Mouse (Mus musculus) embryonic facial prominence, embryonic 10.5 days (tissue): ENCODE results near the gene Cyb561a3. TPM values are rescaled to one million over a fixed set of nuclear protein-coding genes. Genes with fewer than 3 reads are reported as not detected.
"Not testable (repeated sequence)": the region's sequence is repeated elsewhere in the genome, so short reads cannot be mapped to it uniquely, and the experiment has no call there.

Source experiments
- DNase-seq: peaks from one replicate; pipeline ENCODE4 v3.0.0-alpha.2; 2017; ENCODE audit warnings: low spot score
- H3K27ac ChIP-seq: fragments of 300-500 bp; sonication (generic); replicated peaks from 2 replicates; pipeline ENCODE4 v1.5.1; 2016; ENCODE audit warnings: mild to moderate bottlenecking
- H3K27me3 ChIP-seq: fragments of 300-500 bp; sonication (generic); replicated peaks from 2 replicates; pipeline ENCODE4 v1.6.1; 2016; ENCODE audit warnings: low read depth, mild to moderate bottlenecking; ENCODE audit not compliant: poor library complexity, severe bottlenecking
- H3K36me3 ChIP-seq: fragments of 300-500 bp; sonication (generic); replicated peaks from 2 replicates; pipeline ENCODE4 v1.6.1; 2016; ENCODE audit warnings: mild to moderate bottlenecking, moderate library complexity
- H3K4me1 ChIP-seq: fragments of 300-500 bp; sonication (generic); 2 replicates; pipeline ENCODE4 v1.6.1; 2016
- H3K4me3 ChIP-seq: fragments of 300-500 bp; sonication (generic); 2 replicates; pipeline ENCODE4 v1.5.1; 2016; ENCODE audit warnings: mild to moderate bottlenecking, moderate library complexity
- H3K9me3 ChIP-seq: fragments of 300-500 bp; sonication (generic); 2 replicates; pipeline ENCODE4 v1.6.1; 2016; ENCODE audit warnings: mild to moderate bottlenecking
- WGBS: fragments of 180-500 bp; shearing (Covaris S2); methylation state at CpG from one replicate; pipeline ENCODE4 v1.1.7; 2016; 5-methylcytosine and 5-hydroxymethylcytosine counted together
- polyA plus RNA-seq: library from polyadenylated mRNA; unstranded; fragments of >200 nt; fragmentation: Nextera tagmentation; extraction: Ambion mirVana; gene quantifications from 2 replicates; pipeline ENCODE4 v1.2.1, GENCODE M21; 2016

Cyb561a3 gene
- 12.8 and 13.9 TPM in 2 replicates for polyA plus RNA-seq

- H3K36me3 ChIP-seq: peaks cover 34% of the 10 kb centered on the region
- peaks cover 21% of the 10 kb centered on the region for H3K4me1 ChIP-seq
- DNase-seq: peak; percentile 92
- H3K27me3 ChIP-seq: no peaks in the 10 kb centered on the region
- H3K9me3 ChIP-seq: no peaks in the 10 kb centered on the region
- under 1% methylated on average over 44 of the region's 44 CpGs for WGBS
- peak within 1 kb of the TSS; percentile 79 for H3K4me3 ChIP-seq
- H3K27ac ChIP-seq: peak within 1 kb of the TSS; percentile 90
These were observed at the start of gene Cyb561a3, which contains the start of gene Tmem138 for GRCm38 (mm10) chr19:10576690-10577561. Gene Cyb561a3 (plus strand): TSS chr19:10577172. Gene Tmem138 (minus strand): TSS chr19:10577362.

DNA sequence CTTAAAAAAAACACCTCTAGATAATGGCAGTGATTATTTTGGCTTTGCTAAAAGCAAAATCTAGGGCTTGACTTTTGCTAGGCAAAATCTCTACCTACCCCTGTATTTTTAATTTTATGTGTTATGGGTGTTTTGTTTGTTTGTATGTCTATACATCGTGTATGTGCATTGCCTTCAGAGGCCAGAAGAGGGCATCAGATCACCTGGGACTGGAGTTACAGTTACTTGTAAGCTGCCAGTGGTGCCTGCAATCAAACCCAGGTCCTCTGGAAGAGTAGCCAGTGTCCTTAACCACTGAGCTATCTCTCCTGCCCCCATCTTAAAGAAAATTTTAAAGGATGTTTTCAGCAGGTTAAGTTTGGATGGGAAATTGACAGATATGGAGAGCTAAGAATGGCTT, 46.9 kb upstream of the Cyb561a3 start:
- H3K36me3 ChIP-seq: peaks cover 81% of the 10 kb centered on the region

GRCm38 (mm10) chr19:10539454-10539853, 37.5 kb upstream of the Cyb561a3 start:
- Histone ChIP-seq H3K36me3 (peaks cover 99% of the 10 kb centered on the region), H3K9me3 (no peaks in the 10 kb centered on the region), H3K27ac (no peak overlapping the region), H3K27me3 (no peaks in the 10 kb centered on the region), H3K4me1 (no peaks in the 10 kb centered on the region), H3K4me3 (no peak overlapping the region)
- no peak for DNase-seq
- 90% methylated on average over 5 of the region's 5 CpGs for WGBS

More for the DNA sequence above, 46.9 kb upstream of the Cyb561a3 start:
- H3K27me3 ChIP-seq: no peaks in the 10 kb centered on the region
- no peak for DNase-seq
- no peaks in the 10 kb centered on the region for H3K9me3 ChIP-seq
- no peak overlapping the region for H3K27ac ChIP-seq
- no peak overlapping the region for H3K4me3 ChIP-seq
- WGBS: 100% methylated on average over 1 of the region's 1 CpGs
- peaks cover 15% of the 10 kb centered on the region for H3K4me1 ChIP-seq

DNA sequence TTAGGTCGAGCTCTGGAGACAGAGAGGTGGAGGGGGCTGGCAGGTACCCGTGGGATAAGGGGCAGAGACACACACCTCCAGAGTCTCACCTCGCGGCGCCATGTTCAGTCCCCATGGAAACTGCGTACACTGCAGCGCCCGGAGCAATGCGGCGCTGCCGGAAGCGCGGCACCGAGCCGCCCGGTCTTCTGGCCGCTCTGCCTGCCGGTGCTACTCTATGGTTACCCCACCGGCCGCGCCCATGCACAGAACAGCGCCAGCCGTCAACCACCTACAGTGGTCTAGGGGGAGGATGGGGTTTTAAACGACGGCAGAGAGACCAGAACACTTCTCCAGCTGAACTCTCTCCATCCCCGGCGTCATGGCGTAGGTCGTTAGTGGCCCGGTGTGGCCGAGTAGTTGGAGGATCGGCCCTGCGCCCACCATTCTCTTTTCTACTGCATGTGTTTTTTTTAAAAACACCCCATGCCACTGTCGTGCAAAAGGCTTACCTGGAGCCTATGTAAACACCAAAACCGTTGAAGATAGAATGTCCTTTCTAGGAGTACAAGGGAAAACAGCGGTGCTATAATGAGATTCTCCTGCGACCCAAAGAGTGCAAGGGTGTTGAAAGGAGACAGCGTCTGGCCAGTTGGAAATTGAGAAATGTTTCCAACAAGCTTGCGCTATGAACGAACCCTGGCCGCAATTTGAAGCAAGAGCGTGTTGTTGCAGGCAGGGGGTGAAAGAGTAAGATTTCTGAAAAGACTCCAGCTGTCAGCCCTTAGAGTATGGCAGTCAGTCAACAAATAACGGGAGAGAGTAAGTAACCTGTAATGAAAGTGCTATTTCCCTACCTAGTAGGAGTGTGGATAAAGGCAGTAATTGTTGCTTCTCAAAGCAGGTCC, 21.1 kb upstream of the Cyb561a3 start, which contains the start of gene Tmem216:
TSS of gene Tmem216 (minus strand) at position 615 of the 887 bp plus-strand sequence.
- H3K9me3 ChIP-seq: no peaks in the 10 kb centered on the region
- H3K27me3 ChIP-seq: no peaks in the 10 kb centered on the region
- H3K27ac ChIP-seq: peak within 1 kb of the TSS; percentile 86
- H3K36me3 ChIP-seq: peaks cover 25% of the 10 kb centered on the region
- H3K4me1 ChIP-seq: peaks cover 15% of the 10 kb centered on the region
- DNase-seq: peak; percentile 89
- 2% methylated on average over 43 of the region's 43 CpGs for WGBS
- peak within 1 kb of the TSS; percentile 78 for H3K4me3 ChIP-seq

DNA sequence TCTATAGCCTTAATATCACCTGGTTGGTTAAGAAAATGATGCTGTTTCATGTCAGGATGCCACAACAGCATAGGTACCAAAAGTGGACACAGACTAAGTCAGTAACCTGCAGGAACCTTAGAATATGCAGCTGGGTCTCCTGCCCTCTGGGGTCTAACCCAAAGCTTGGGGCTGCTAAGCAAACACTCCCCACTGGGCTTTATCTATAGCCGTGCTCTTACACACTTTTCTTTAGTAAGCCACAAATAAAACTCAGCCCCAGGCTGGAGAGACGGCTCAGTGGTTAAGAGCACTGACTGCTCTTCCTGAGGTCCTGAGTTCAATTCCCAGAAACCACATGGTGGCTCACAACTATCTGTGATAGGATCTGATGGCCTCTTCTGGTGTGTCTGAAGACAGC, 20.0 kb upstream of the Cyb561a3 start:
- Histone ChIP-seq H3K36me3 (peaks cover 14% of the 10 kb centered on the region), H3K27ac (no peak overlapping the region), H3K9me3 (no peaks in the 10 kb centered on the region), H3K4me3 (no peak overlapping the region), H3K27me3 (no peaks in the 10 kb centered on the region), H3K4me1 (peaks cover 22% of the 10 kb centered on the region)
- DNase-seq: no peak
- 67% methylated on average over 2 of the region's 2 CpGs for WGBS

DNA sequence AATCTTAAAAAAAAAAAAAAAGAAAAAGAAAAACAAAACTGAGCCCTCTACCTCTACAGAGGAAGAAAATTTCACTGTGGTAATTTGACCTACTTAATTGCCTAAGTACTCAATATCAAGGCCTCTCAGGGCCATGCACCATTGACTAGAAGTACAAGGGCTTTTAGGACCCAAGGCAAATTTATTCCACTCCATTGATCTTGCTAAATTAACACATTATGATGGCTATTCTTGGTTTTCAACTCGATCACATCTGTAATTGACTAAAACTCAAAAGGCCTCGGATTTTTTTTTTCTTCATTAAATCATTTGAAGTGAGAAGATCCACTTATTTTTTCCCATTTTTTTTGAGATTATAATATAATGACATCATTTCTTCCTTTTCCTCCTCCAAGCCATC, 19.5 kb upstream of the Cyb561a3 start:
- DNase-seq: no peak
- Histone ChIP-seq H3K27ac (no peak overlapping the region), H3K9me3 (no peaks in the 10 kb centered on the region), H3K27me3 (no peaks in the 10 kb centered on the region), H3K4me3 (no peak overlapping the region), H3K4me1 (peaks cover 26% of the 10 kb centered on the region), H3K36me3 (peaks cover 10% of the 10 kb centered on the region; the same call in 1 of the 2 replicates)
- WGBS: 75% methylated on average over 2 of the region's 2 CpGs

GRCm38 (mm10) chr19:10557837-10558375, 19.1 kb upstream of the Cyb561a3 start:
- H3K36me3 ChIP-seq, H3K4me3 ChIP-seq, H3K9me3 ChIP-seq, DNase-seq, H3K27ac ChIP-seq, H3K27me3 ChIP-seq: not testable (repeated sequence)
- H3K4me1 ChIP-seq: peaks cover 28% of the 10 kb centered on the region
- 77% methylated on average over 4 of the region's 4 CpGs for WGBS

GRCm38 (mm10) chr19:10560108-10560507, 16.9 kb upstream of the Cyb561a3 start:
- DNase-seq: no peak
- H3K4me1 ChIP-seq: peaks cover 21% of the 10 kb centered on the region
- no peak overlapping the region for H3K27ac ChIP-seq
- H3K27me3 ChIP-seq: no peaks in the 10 kb centered on the region
- H3K36me3 ChIP-seq: no peaks in the 10 kb centered on the region
- H3K9me3 ChIP-seq: no peaks in the 10 kb centered on the region
- 41% methylated on average over 5 of the region's 5 CpGs for whole genome bisulfite sequencing
- no peak overlapping the region for H3K4me3 ChIP-seq

DNA sequence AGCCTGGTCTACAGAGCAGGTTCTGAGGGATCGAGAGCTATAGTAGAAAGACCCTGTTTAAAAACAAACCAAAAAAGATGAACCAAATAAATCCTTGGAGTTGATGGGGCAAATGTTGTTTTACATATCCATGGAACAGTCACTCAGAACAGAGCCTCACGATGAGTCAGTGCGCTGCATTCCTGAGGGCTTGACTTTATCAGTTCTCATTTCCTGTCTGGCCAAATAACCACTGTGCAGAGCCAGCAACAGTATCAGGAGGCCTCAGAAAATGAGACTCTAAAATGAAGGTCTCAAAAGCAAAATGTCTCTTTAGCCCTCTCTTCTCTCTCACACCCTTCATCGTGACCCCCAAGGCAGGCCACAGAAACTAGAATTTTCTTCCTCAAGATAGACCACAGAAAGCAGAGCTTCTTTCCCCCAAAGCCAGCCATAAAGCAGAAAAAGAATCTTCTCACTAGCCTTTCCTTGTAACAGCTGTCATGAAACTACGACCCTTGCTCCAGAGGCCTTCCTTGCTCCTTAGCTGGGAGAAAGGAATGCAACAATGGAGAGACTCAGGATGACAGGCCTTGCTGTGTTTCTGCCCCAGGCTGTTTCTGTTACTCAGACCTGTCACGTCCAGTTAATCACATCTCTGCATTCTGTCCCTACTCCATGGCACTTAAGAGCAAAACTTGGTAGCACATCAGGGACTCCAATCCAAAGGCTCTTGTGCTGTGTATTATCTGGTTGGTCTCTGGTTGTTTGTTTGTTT, 15.2 kb upstream of the Cyb561a3 start:
- peak overlapping the region; percentile 72 for H3K27ac ChIP-seq
- peaks cover 13% of the 10 kb centered on the region for H3K4me1 ChIP-seq
- peak; percentile 34 for DNase-seq
- 46% methylated on average over 6 of the region's 6 CpGs for WGBS
- H3K4me3 ChIP-seq: no peak overlapping the region
- no peaks in the 10 kb centered on the region for H3K9me3 ChIP-seq
- no peaks in the 10 kb centered on the region for H3K27me3 ChIP-seq
- H3K36me3 ChIP-seq: no peaks in the 10 kb centered on the region

DNA sequence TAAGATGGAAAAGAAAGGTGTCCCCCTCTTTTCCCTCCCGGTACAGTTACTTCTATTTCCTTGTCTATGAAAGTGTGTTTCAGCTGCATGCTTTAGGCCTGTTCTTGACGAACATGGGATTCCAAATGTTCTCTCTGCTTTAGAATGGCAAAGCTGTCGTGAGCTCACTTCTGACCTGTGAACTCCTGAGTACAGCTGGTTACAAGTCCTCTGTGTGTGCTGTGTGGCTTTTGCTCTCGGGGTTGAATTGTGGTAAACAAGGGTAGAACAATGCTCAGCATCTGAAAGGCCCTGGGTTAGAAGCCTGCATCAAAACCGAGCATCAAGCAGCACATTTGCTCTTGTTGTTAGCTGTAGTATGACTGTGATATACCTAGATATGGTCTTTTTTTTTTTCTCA, 14.6 kb upstream of the Cyb561a3 start:
- H3K4me3 ChIP-seq: no peak overlapping the region
- no peak for DNase-seq
- H3K27ac ChIP-seq: peak overlapping the region; percentile 72

DNA sequence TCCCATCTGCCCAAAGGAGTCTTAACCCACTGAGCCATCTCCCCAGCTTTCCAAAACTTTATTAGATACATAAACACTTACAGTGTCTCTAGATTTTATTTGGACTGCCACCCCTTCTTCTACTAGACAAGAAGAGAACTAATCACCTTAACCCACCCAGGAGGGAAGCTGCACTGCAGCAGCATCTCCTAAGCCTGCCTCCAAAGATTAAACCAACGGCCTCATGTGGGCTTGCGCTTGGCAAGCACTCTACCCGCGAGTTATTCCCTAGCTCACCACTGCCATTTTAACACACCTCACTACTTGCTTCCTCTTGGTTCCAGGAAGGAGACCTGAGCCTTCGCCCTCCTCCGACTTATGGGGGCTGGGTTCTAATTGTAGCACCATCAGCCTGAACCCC, 12.7 kb upstream of the Cyb561a3 start:
- no peaks in the 10 kb centered on the region for H3K27me3 ChIP-seq
- peaks cover 11% of the 10 kb centered on the region for H3K36me3 ChIP-seq
- no peak overlapping the region for H3K27ac ChIP-seq
- no peak for DNase-seq
- H3K9me3 ChIP-seq: no peaks in the 10 kb centered on the region
- peaks cover 13% of the 10 kb centered on the region for H3K4me1 ChIP-seq
- 80% methylated on average over 6 of the region's 6 CpGs for WGBS
- no peak overlapping the region for H3K4me3 ChIP-seq

More for the DNA sequence above, 14.6 kb upstream of the Cyb561a3 start:
- 40% methylated on average over 5 of the region's 5 CpGs for WGBS
- H3K27me3 ChIP-seq: no peaks in the 10 kb centered on the region
- peaks cover 13% of the 10 kb centered on the region for H3K4me1 ChIP-seq
- 0 out of 2 replicates have a peak, but pooled peaks cover under 1% of the 10 kb centered on the region for H3K36me3 ChIP-seq
- H3K9me3 ChIP-seq: no peaks in the 10 kb centered on the region
